Mouse (Mus musculus) spleen, adult 2 months (tissue): ENCODE results near the gene Cacna1i. TPM values are rescaled to one million over a fixed set of nuclear protein-coding genes. Genes with fewer than 3 reads are reported as not detected.

Source experiments
- DNase-seq, 2 experiments: peaks; one replicate each; pipeline versions ENCODE4 v3.0.0 to v3.0.0-alpha.2; 2012 to 2021; ENCODE audit warnings: low spot score in 2 of 2, low read depth in 1 of 2
- H3K27ac ChIP-seq: fragments of 200-500 bp; 2 replicates; pipeline ENCODE4 v1.5.1; 2012; ENCODE audit warnings: low read length, inconsistent platforms; ENCODE audit not compliant: insufficient read depth
- H3K27me3 ChIP-seq: fragments of 200-500 bp; 2 replicates; pipeline ENCODE4 v1.6.1; 2012; ENCODE audit warnings: mild to moderate bottlenecking, moderate library complexity, low read length, inconsistent platforms; ENCODE audit not compliant: control insufficient read depth, insufficient read depth
- H3K36me3 ChIP-seq: fragments of 200-500 bp; 2 replicates; pipeline ENCODE4 v1.6.1; 2012; ENCODE audit warnings: mild to moderate bottlenecking, low read length, inconsistent platforms; ENCODE audit not compliant: control insufficient read depth, insufficient read depth
- H3K4me1 ChIP-seq: fragments of 200-500 bp; 2 replicates; pipeline ENCODE4 v1.6.1; 2011; ENCODE audit warnings: inconsistent platforms; ENCODE audit not compliant: control insufficient read depth, insufficient read depth, insufficient read length
- H3K4me3 ChIP-seq: fragments of 200-500 bp; 2 replicates; pipeline ENCODE4 v1.5.1; 2011; ENCODE audit warnings: mild to moderate bottlenecking, inconsistent platforms; ENCODE audit not compliant: insufficient read depth, insufficient read length; ENCODE audit errors: extremely low read depth
- CTCF ChIP-seq: fragments of 200-500 bp; IDR thresholded peaks from 2 replicates; pipeline ENCODE4 v1.5.1; 2011; ENCODE audit warnings: mild to moderate bottlenecking, inconsistent platforms; ENCODE audit not compliant: insufficient read depth, insufficient read length, insufficient replicate concordance; ENCODE audit errors: extremely low read depth
- POLR2A ChIP-seq: fragments of 200-500 bp; IDR thresholded peaks from 2 replicates; pipeline ENCODE4 v1.6.1; 2011; ENCODE audit warnings: low read depth, low read length, inconsistent platforms
- WGBS: fragments of 180-500 bp; shearing (Covaris S2); methylation state at CpG from one replicate; pipeline ENCODE4 v1.1.7; 2018; 5-methylcytosine and 5-hydroxymethylcytosine counted together
- polyA plus RNA-seq: library from polyadenylated mRNA; depleted of rRNA; stranded (reverse); fragments of >200 nt; gene quantifications from 2 replicates; pipeline ENCODE4 v1.2.3, GENCODE M21; 2012

The Cacna1i gene
- polyA plus RNA-seq, 1 experiment: 18.9 TPM

- Histone ChIP-seq H3K4me3 (peak within 1 kb of the TSS; percentile 89), H3K27ac (peak within 1 kb of the TSS; percentile 99), H3K4me1 (peaks cover 9% of the 10 kb centered on the region; the same call in 1 of the 2 replicates), H3K27me3 (no peaks in the 10 kb centered on the region), H3K36me3 (peaks cover 30% of the 10 kb centered on the region)
- WGBS: under 1% methylated on average over 62 of the region's 62 CpGs
- DNase-seq: peak; percentile 97 to 99
- TF ChIP-seq POLR2A (peak; percentile 99), CTCF (no peak)
These were observed 32.0 kb upstream of the Cacna1i start, which contains the start of gene Atf4 for GRCm38 (mm10) chr15:80254847-80255645. Atf4 (plus strand) TSS chr15:80255184.

- no peaks in the 10 kb centered on the region for H3K27me3 ChIP-seq
- WGBS: under 1% methylated on average over 50 of the region's 51 CpGs
- peak; percentile 75 to 79 for DNase-seq
- peaks cover 9% of the 10 kb centered on the region; the same call in 1 of the 2 replicates for H3K4me1 ChIP-seq
- peaks cover 28% of the 10 kb centered on the region for H3K36me3 ChIP-seq
- peak overlapping the region; percentile 89 for H3K4me3 ChIP-seq
- TF ChIP-seq CTCF (no peak), POLR2A (no peak)
- H3K27ac ChIP-seq: peak overlapping the region; percentile 99
These were observed 31.4 kb upstream of the Cacna1i start for GRCm38 (mm10) chr15:80255646-80256121.

GRCm38 (mm10) chr15:80256242-80256641 is 30.8 kb upstream of the Cacna1i start:
- no peak for TF ChIP-seq POLR2A
- TF ChIP-seq CTCF: no peak
- no peak for DNase-seq
- peaks cover 9% of the 10 kb centered on the region; the same call in 1 of the 2 replicates for H3K4me1 ChIP-seq
- H3K4me3 ChIP-seq: peak overlapping the region; percentile 89
- 11% methylated on average over 16 of the region's 16 CpGs for WGBS
- H3K27me3 ChIP-seq: no peaks in the 10 kb centered on the region
- peak overlapping the region; percentile 64 for H3K27ac ChIP-seq
- peaks cover 27% of the 10 kb centered on the region for H3K36me3 ChIP-seq

GRCm38 (mm10) chr15:80256656-80257601 is 30.1 kb upstream of the Cacna1i start:
- Histone ChIP-seq H3K27ac (peak overlapping the region; percentile 20; the same call in 1 of the 2 replicates), H3K4me3 (peak overlapping the region; percentile 89), H3K4me1 (peaks cover 9% of the 10 kb centered on the region; the same call in 1 of the 2 replicates), H3K36me3 (peaks cover 27% of the 10 kb centered on the region), H3K27me3 (no peaks in the 10 kb centered on the region)
- no peak for DNase-seq
- 70% methylated on average over 12 of the region's 12 CpGs for WGBS
- no peak for TF ChIP-seq CTCF
- no peak for TF ChIP-seq POLR2A

GRCm38 (mm10) chr15:80257602-80258239 is 29.3 kb upstream of the Cacna1i start:
- Histone ChIP-seq H3K4me1 (peaks cover 9% of the 10 kb centered on the region; the same call in 1 of the 2 replicates), H3K4me3 (no peak overlapping the region), H3K27ac (no peak overlapping the region), H3K36me3 (peaks cover 27% of the 10 kb centered on the region), H3K27me3 (no peaks in the 10 kb centered on the region)
- TF ChIP-seq POLR2A: no peak
- no peak for TF ChIP-seq CTCF
- no peak for DNase-seq
- WGBS: 57% methylated on average over 4 of the region's 4 CpGs
